Mouse (Mus musculus) midbrain, embryonic 10.5 days (tissue): ENCODE measurements at regions not wholly inside any gene's neighbourhood (a gene's known extent, or its start where the extent isn't known, plus 50 kb on each side); places are given as distances from the start of the nearest gene placed in this dataset.

ENCODE experiments used
- DNase-seq: peaks from one replicate; pipeline ENCODE4 v3.0.0-alpha.2; 2017; ENCODE audit warnings: low spot score
- H3K27ac ChIP-seq: fragments of 300-500 bp; sonication (generic); replicated peaks from 2 replicates; pipeline ENCODE4 v1.5.1; 2016; ENCODE audit warnings: mild to moderate bottlenecking
- H3K27me3 ChIP-seq: fragments of 300-500 bp; sonication (generic); 2 replicates; pipeline ENCODE4 v1.6.1; 2016; ENCODE audit warnings: low read depth, mild to moderate bottlenecking; ENCODE audit not compliant: poor library complexity, severe bottlenecking
- H3K36me3 ChIP-seq: fragments of 300-500 bp; sonication (generic); 2 replicates; pipeline ENCODE4 v1.6.1; 2016; ENCODE audit warnings: mild to moderate bottlenecking, moderate library complexity
- H3K4me1 ChIP-seq: fragments of 300-500 bp; sonication (generic); 2 replicates; pipeline ENCODE4 v1.6.1; 2016
- H3K4me3 ChIP-seq: fragments of 300-500 bp; sonication (generic); 2 replicates; pipeline ENCODE4 v1.5.1; 2016; ENCODE audit warnings: mild to moderate bottlenecking, moderate library complexity
- H3K9me3 ChIP-seq: fragments of 300-500 bp; sonication (generic); replicated peaks from 2 replicates; pipeline ENCODE4 v1.6.1; 2016; ENCODE audit warnings: mild to moderate bottlenecking
- WGBS: fragments of 180-500 bp; shearing (Covaris S2); methylation state at CpG from one replicate; pipeline ENCODE4 v1.1.7; 2016; 5-methylcytosine and 5-hydroxymethylcytosine counted together

- Histone ChIP-seq H3K9me3 (no peaks in the 10 kb centered on the region), H3K36me3 (no peaks in the 10 kb centered on the region), H3K4me3 (no peak overlapping the region), H3K4me1 (0 out of 2 replicates have a peak, but pooled peaks cover 5% of the 10 kb centered on the region), H3K27me3 (no peaks in the 10 kb centered on the region), H3K27ac (no peak overlapping the region)
- DNase-seq = no peak
- WGBS = 41% methylated on average over 5 of the region's 5 CpGs
Measured at GRCm38 (mm10) chr9:73262711-73263110, 149.5 kb downstream of the Rsl24d1 start.

GRCm38 (mm10) chr9:73270249-73270648, 157.0 kb downstream of the Rsl24d1 start:
- DNase-seq = no peak
- no peak overlapping the region for H3K4me3 ChIP-seq
- no peaks in the 10 kb centered on the region for H3K36me3 ChIP-seq
- no peaks in the 10 kb centered on the region for H3K9me3 ChIP-seq
- WGBS = 89% methylated on average over 5 of the region's 5 CpGs
- no peak overlapping the region for H3K27ac ChIP-seq
- no peaks in the 10 kb centered on the region for H3K4me1 ChIP-seq
- H3K27me3 ChIP-seq = no peaks in the 10 kb centered on the region

- no peaks in the 10 kb centered on the region for H3K9me3 ChIP-seq
- no peak overlapping the region for H3K4me3 ChIP-seq
- no peaks in the 10 kb centered on the region for H3K27me3 ChIP-seq
- WGBS = 83% methylated on average over 2 of the region's 2 CpGs
- H3K36me3 ChIP-seq = no peaks in the 10 kb centered on the region
- no peaks in the 10 kb centered on the region for H3K4me1 ChIP-seq
- no peak for DNase-seq
- no peak overlapping the region for H3K27ac ChIP-seq
Measured at GRCm38 (mm10) chr9:73272614-73273013, 159.4 kb downstream of the Rsl24d1 start.

GRCm38 (mm10) chr9:73273681-73274080, 160.5 kb downstream of the Rsl24d1 start:
- H3K27me3 ChIP-seq = no peaks in the 10 kb centered on the region
- no peak for DNase-seq
- H3K36me3 ChIP-seq = no peaks in the 10 kb centered on the region
- no peak overlapping the region for H3K4me3 ChIP-seq
- no peaks in the 10 kb centered on the region for H3K4me1 ChIP-seq
- no peak overlapping the region for H3K27ac ChIP-seq
- WGBS = 88% methylated on average over 4 of the region's 4 CpGs
- H3K9me3 ChIP-seq = no peaks in the 10 kb centered on the region

GRCm38 (mm10) chr9:73275671-73276070, 162.4 kb downstream of the Rsl24d1 start:
- no peaks in the 10 kb centered on the region for H3K9me3 ChIP-seq
- DNase-seq = no peak
- no peaks in the 10 kb centered on the region for H3K36me3 ChIP-seq
- H3K4me1 ChIP-seq = no peaks in the 10 kb centered on the region
- H3K27ac ChIP-seq = no peak overlapping the region
- no peaks in the 10 kb centered on the region for H3K27me3 ChIP-seq
- whole genome bisulfite sequencing = 78% methylated on average over 2 of the region's 2 CpGs
- H3K4me3 ChIP-seq = no peak overlapping the region

GRCm38 (mm10) chr9:73295287-73295686, 182.1 kb downstream of the Rsl24d1 start:
- H3K9me3 ChIP-seq = no peaks in the 10 kb centered on the region
- H3K4me3 ChIP-seq = no peak overlapping the region
- H3K4me1 ChIP-seq = no peaks in the 10 kb centered on the region
- no peaks in the 10 kb centered on the region for H3K36me3 ChIP-seq
- DNase-seq = no peak
- WGBS = 88% methylated on average over 6 of the region's 6 CpGs
- H3K27me3 ChIP-seq = no peaks in the 10 kb centered on the region
- no peak overlapping the region for H3K27ac ChIP-seq

- no peak for DNase-seq
- Histone ChIP-seq H3K36me3 (no peaks in the 10 kb centered on the region), H3K9me3 (no peaks in the 10 kb centered on the region), H3K4me3 (no peak overlapping the region), H3K27me3 (no peaks in the 10 kb centered on the region), H3K27ac (no peak overlapping the region), H3K4me1 (no peaks in the 10 kb centered on the region)
- WGBS = 92% methylated on average over 5 of the region's 5 CpGs
Measured at GRCm38 (mm10) chr9:73302156-73302918, 189.1 kb downstream of the Rsl24d1 start.

- no peak overlapping the region for H3K27ac ChIP-seq
- H3K27me3 ChIP-seq = no peaks in the 10 kb centered on the region
- WGBS = 88% methylated on average over 1 of the region's 1 CpGs
- no peaks in the 10 kb centered on the region for H3K36me3 ChIP-seq
- H3K4me3 ChIP-seq = no peak overlapping the region
- no peaks in the 10 kb centered on the region for H3K9me3 ChIP-seq
- DNase-seq = no peak
- H3K4me1 ChIP-seq = no peaks in the 10 kb centered on the region
Measured at GRCm38 (mm10) chr9:73317048-73317447, 203.8 kb downstream of the Rsl24d1 start.

- H3K27ac ChIP-seq = no peak overlapping the region
- no peaks in the 10 kb centered on the region for H3K27me3 ChIP-seq
- no peaks in the 10 kb centered on the region for H3K9me3 ChIP-seq
- WGBS = 96% methylated on average over 2 of the region's 2 CpGs
- no peak overlapping the region for H3K4me3 ChIP-seq
- DNase-seq = no peak
- no peaks in the 10 kb centered on the region for H3K36me3 ChIP-seq
- no peaks in the 10 kb centered on the region for H3K4me1 ChIP-seq
Measured at GRCm38 (mm10) chr9:73319704-73320307, 206.6 kb downstream of the Rsl24d1 start.

- H3K27me3 ChIP-seq = no peaks in the 10 kb centered on the region
- no peaks in the 10 kb centered on the region for H3K4me1 ChIP-seq
- DNase-seq = no peak
- no peak overlapping the region for H3K4me3 ChIP-seq
- no peak overlapping the region for H3K27ac ChIP-seq
- H3K9me3 ChIP-seq = no peaks in the 10 kb centered on the region
- H3K36me3 ChIP-seq = no peaks in the 10 kb centered on the region
Measured at GRCm38 (mm10) chr9:73331066-73331465, 217.8 kb downstream of the Rsl24d1 start.

GRCm38 (mm10) chr9:73336039-73336438, 222.8 kb downstream of the Rsl24d1 start:
- H3K4me3 ChIP-seq = no peak overlapping the region

GRCm38 (mm10) chr9:73337045-73337740, 224.0 kb downstream of the Rsl24d1 start:
- no peaks in the 10 kb centered on the region for H3K4me1 ChIP-seq
- no peak for DNase-seq
- H3K4me3 ChIP-seq = no peak overlapping the region
- H3K27me3 ChIP-seq = no peaks in the 10 kb centered on the region
- H3K36me3 ChIP-seq = no peaks in the 10 kb centered on the region
- peaks cover 11% of the 10 kb centered on the region; the same call in 1 of the 2 replicates for H3K9me3 ChIP-seq
- 85% methylated on average over 2 of the region's 2 CpGs for WGBS
- no peak overlapping the region for H3K27ac ChIP-seq

More at GRCm38 (mm10) chr9:73336039-73336438, 222.8 kb downstream of the Rsl24d1 start:
- 88% methylated on average over 5 of the region's 5 CpGs for WGBS
- H3K9me3 ChIP-seq = no peaks in the 10 kb centered on the region; the same call in 1 of the 2 replicates
- no peaks in the 10 kb centered on the region for H3K27me3 ChIP-seq
- H3K4me1 ChIP-seq = no peaks in the 10 kb centered on the region
- no peak overlapping the region for H3K27ac ChIP-seq
- no peaks in the 10 kb centered on the region for H3K36me3 ChIP-seq
- no peak for DNase-seq

- WGBS = 89% methylated on average over 5 of the region's 5 CpGs
Measured at GRCm38 (mm10) chr9:73355876-73356275, 242.7 kb downstream of the Rsl24d1 start.

More at GRCm38 (mm10) chr9:73355876-73356275, 242.7 kb downstream of the Rsl24d1 start:
- Histone ChIP-seq H3K9me3 (no peaks in the 10 kb centered on the region), H3K4me3 (no peak overlapping the region), H3K27me3 (no peaks in the 10 kb centered on the region), H3K27ac (no peak overlapping the region), H3K36me3 (no peaks in the 10 kb centered on the region), H3K4me1 (0 out of 2 replicates have a peak, but pooled peaks cover 4% of the 10 kb centered on the region)
- DNase-seq = no peak
